Mouse (Mus musculus) kidney, postnatal 25 days (tissue): ENCODE data around the gene Hoxd8.

Experiments used
- DNase-seq, 2 experiments: peaks; one replicate each; pipeline ENCODE4 v3.0.0; 2021; ENCODE audit warnings: mixed read lengths in 2 of 2

Gene Hoxd8

DNA sequence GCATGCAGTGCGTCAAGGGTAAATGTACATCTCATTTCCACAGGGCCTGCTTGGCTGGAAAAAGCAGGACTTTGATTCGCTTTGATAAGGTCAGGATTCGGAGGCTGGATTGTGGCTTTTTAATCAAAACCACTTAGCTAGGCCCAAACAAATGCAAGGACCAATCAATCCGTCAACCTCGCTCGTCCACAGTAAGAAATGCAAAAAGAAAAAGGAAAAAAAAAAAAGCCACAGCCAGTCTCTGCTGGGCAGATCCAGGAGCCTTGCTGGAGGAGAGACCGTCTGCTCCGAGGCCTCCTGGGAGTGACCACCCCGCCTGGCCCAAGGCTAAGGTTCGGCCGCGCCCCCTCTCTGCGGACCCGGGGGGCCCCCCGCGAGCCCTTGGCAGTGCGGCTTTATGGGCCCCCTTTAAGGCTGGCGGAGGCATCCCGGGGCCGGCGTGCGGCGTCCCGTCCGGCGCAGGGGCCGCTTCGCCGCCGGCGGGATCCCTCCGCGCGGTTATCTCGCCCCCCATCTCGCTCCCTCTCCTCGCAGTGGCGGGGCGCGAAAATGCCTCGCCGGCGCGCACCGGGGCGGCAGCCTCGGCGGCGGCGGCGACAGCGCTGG lies at the start of gene Hoxd8:
Hoxd8 (plus strand) TSS at position 223 of the 606 bp plus-strand sequence.
- peak; percentile 86 to 95 for DNase-seq

DNA sequence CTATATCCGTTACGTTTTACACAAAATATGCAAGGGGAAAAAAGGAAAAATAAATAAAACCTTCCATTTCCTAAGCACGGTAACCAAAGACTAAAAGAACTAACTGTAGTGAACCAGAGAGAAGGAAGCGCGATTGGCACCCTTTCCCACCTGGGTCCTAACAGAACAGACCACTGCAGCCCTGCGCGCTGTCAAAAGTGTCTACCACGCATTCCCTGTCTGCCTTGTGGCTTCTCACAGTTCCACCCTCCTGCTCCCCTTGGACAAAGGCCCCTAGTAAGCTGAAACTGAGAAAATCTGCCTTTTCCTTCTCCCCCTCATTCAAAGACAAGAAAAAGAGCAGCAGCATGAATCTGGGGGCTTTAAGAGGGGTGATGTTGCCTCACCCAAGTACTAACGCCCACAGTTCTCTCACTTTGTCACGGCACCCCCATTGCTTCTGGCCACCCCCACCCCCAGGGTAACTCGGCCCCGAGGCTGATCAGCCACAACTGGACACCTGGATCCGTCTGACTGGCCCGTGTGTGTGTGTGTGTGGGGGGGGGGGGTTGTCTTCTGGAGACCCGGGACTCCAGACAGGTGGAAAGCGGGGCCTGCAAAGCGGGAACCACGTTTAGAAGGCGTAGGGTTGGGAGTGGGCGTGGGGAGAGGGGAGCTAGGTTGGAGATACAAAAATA lies 49.5 kb upstream of the Hoxd8 start:
- DNase-seq, result no peak

DNA sequence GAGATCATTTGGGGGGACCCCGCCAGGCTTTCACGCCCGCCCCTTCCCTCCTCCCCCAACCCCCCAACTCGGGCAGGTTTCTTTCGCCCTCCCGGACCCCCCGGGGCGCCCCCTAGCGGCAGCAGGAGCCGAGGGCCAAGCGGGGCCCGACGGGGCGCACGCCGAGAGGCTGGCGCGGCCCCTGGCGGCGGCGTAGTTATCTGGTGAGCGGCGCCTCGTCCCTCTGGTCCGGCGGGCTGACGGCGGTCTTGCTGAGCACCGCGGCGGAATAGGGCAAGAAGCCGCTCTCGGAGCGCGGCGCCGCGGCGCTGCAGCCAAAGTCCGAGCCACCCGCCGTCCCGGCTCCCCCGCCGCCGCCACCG lies 49.0 kb upstream of the Hoxd8 start:
- peak; percentile 47 to 70 for DNase-seq

DNA sequence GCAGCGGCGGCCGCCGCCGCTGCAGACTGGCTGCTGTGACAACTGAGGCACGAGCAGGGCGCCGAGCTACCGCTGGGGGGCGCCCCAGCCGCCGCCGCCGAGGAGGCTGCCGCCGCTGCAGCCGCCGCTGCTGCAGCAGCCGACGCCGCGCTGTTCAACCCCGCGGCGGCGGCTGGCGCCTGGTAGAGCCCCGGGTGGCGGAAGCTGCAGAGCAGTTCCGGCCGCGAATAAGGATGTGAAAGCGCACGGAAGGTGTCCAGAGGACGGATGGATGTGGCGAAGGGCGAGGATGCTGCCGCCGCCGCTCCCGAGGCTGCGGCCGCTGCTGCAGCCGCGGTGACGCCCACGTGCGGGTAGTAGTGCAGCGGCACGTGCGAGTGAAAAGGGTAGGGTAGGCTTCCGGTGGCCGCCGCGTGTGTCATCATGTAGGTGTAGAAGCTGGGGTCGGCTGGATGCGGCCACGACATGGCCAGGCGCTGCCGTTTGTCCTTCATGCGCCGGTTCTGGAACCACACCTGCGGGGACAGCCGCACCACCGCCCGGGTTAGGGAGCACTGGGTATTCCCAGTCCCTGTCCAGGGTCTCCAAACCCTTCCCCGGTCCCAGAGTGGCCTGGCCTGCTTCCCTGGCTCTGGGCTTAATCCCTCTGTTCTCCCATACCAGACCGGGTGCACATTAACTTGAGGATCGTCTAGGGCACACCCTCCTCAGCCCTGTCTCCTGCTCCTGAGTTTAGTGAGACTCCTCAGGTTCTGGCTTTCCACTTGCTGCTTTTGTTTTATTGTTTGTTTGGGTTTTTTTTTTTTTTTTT lies 48.4 kb upstream of the Hoxd8 start:
- peak in 1 of 2 experiments; percentile 13 for DNase-seq

DNA sequence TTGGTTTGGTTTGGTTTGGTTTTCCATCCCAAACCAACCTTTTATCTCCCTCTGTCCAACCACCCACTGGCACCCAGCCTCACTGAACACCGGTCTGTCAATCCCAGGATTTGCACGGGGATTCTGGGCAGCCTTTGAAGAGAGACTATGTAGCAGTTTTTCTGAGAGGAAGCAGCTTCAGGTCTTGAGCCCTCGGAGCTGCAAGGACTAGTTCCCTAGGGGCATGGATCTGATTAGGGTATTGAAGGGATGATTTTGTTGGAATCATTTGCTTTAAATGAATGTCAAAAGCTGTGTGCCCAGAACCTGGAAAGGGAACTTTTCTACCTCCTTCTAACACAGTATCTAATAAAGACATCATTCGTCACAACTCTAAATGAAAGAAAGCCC lies 47.8 kb upstream of the Hoxd8 start:
- no peak for DNase-seq

DNA sequence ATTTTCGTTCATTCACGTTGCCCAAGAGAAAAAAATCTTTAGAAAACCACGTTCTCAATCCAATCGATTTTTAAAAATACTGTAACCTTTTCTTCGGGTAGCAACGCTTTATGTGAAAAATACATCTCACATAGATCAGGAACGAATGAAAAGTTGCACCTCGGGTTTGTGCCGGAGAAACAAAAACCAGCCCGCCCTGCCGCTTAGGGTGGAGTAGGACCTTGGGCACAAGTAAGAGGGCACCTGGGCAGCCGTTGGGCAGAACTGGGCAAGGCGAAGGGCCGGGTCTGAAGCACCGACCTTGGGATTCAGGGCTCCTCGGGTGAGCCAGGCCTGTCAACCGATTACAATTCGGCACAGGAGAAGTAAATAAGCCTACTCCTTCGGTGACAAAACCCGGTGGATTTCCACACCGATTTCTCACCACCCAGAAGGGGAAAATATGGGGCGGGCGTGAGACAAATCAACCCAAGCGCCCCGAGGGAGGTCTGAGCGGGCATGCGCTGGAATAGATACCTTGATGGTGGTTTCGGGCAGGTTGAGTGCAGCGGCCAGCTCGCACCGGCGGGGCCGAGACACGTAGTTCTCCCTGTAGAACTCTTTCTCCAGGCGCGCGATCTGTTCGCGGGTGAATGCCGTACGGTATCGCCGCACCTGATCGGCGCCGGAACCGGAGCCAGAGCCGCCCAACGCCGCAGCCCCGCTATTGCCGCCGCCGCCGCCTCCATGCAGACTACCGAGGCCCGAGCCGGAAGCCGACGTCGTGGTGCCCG lies 47.0 kb upstream of the Hoxd8 start:
- DNase-seq, result peak in 1 of 2 experiments; percentile 19

DNA sequence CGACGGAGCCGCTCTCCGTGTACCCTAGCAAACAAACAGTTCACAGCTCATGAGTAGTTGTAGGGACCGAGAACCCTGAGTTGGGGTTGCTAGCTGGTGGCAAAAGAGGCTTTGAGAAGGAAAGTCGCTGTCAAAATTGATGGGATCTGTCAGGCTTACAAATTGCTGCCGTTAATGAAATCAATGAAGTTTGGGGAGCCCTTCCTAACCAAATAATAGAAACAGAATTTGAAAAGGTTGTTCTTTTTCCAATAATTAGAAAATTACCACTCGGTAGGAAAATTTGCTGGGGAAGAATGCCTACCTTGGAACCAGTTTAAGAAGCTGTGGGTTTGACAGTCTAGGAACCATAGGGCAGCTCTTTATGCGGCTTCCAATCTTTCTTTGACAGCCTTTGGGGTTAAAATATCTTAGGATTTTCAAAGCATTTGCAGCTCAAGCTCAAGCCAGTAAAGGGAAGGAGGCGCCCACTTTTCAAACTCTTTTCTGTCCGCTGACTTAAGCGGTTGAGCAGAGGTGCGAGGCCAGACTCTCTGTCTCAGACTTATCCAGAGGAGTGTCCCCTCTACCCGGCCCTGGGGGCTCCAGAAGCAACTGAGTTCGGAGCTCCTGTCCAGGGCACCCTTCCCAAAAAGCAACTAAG lies 46.3 kb upstream of the Hoxd8 start:
- no peak for DNase-seq

DNA sequence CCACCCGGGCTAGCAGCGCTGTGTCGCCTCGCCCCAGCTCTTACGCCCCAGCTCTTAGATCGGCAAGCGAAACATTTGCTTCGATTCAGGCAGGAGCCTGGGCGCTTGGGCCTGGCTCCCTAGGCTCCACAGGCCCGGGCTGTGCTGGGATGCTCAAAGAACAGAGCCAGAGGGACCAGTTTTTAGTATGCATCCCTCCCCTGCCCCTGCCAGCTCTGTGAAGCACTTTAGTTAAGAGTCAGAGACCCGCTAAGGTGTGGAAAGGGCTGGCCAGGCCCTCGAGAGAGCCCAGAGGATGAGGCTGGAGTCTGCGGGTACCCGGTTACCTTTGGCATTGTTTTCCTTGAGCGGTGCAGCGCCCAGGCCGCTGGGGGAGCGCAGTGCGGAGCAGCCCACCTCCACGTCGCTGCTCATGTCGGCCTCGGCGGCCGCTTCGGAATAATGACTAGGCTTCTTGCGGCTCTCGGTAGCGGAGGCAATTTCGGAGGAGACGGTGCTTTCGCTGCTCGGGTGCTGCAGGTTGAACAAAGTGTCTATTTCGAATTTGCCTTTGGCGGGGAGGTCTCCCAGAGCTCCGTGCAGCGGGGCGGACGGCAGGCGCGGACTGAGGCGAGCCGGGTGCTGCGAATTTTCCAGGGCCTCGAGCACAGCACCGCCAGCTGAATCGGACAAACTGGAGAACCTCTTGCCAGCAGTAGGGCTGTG lies 45.6 kb upstream of the Hoxd8 start:
- no peak for DNase-seq

DNA sequence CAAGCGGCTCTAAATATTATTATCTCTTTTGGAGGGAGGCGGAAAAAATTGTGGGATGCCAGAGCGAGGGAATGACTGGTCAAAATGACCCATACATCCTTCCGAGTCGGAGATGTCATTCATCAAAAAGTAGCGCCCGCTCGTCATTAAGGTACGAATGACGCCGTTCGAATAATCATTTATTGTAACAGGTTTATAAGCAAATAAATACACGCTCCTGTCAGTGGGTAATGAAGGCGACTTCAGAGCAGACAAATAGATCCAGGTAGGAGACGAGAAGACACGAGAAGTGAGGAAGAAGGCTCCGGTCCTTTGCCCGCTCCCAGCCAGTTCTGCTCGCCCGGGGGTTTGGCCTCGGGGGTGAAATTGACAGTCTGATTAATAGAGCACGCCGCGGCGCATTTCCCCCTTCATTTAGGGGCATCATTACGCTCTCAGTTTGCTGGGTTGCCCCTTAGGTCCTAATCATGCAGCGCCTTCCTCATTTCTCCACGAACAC lies 44.9 kb upstream of the Hoxd8 start, which contains the start of gene Evx2:
Evx2 (minus strand) TSS at position 51 of the 499 bp plus-strand sequence.
- no peak for DNase-seq

DNA sequence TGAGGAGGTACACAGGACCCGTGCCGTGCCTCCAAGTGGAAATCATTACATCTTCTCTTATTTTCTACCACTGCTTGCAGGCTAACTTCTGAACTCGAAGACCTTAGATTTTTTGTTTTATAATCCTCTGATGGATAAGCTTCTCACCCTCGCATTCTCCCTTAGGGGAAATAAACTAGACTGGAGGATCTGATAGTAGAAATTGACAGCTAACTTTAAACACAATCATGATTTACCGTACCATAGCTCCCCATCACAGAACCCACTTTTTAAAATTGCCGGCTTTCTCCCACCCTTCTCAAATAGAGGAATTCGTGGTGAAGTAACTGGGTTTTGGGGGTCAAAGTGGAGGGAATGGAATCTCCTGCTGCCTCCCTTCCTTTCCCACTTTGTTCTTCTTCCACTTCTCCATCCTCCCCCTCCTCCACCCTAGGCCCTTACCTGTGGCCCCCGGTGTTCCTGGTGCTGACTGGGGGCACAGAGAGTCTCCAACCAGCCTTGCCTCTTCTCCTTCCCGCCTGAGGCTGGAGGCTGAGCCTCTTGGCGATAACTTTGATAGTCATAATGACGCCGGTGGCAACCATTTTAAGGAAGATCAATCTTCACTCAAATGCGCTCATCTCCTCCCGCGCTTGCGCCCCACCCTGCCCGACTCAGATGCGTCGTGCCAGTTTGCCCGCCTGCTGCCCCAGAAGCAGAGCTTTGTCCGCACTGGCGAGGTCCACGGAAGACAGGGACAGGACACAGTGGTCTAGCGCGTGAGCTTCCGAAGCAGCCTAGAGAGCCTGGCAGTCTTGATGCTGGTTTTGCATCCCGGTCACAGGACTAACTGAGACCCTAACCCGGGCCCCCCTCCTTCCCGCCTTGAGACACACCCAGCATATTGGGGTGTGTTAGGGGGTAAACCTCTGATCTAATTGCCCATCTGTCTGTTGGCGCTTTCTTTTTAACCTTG lies 43.7 kb upstream of the Hoxd8 start:
- no peak for DNase-seq

DNA sequence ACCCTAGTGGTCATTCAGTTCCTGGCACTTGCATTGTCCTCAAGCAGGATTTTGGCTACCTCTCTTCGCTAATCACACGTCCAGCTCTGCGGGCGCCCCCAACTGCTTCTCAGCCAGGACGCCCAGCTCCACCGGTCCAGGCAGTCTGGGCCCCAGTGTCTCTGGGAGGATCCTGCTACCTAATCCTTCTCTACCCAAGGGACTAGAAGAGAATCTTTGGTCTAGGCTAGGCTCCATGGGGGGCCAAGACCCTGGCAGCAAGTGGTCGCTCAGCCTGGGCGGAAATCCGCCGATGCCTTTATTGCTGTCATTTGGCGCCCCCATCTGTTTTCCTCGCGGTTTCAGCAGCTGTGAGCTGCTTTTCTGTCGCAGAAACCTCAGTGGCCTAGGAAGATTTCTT lies 42.7 kb upstream of the Hoxd8 start:
- peak in 1 of 2 experiments; percentile 46 for DNase-seq

DNA sequence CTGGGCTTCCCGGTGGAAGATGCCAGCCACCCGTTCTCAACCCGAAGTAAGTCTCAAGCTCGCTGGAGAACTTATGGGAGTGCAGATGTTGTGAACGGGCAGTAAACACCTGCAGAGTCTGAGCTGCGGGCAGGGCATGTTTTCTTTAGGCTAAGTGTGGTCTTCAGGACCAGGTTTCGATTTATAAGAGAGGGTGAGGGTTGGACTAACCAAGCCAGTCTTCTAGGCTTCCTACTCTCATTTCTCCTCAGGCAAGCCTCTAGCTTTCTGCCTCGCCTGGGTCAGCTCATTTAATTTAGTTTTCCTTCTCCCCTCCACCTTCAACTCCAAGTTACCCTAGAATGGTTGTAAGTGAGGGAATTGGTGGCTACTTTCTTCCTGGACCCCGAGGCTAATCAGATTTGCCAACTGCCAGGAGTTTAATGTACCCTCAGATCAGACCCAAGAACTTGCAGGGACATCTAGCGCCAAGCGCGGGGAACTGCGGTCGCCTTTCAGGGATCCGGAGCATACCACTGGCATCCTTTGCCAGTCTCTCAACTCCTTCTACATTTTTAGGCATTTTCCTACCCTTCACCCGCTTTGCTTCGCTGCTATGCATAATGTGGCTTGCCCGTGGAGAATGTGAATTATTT lies 41.0 kb upstream of the Hoxd8 start:
- peak; percentile 74 to 77 for DNase-seq

DNA sequence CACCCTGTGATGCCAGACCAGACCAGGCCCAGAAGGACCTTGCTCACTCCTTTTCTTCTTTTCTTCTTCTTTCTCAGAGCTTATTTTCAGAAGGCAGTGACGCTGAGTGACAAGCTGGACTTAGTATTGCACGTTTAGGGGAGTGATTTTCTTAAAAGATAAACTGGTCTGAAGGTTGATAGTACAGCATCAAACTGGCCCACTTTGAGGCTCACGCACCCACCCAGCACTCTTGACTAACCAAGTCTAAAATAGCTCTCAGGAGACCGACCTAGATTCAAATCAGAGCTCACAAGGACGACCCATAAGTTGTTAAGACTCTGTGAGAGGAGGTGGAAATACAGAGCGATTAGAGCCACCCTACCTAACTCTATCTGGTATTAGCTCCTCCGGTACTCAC lies 38.0 kb upstream of the Hoxd8 start:
- no peak for DNase-seq

DNA sequence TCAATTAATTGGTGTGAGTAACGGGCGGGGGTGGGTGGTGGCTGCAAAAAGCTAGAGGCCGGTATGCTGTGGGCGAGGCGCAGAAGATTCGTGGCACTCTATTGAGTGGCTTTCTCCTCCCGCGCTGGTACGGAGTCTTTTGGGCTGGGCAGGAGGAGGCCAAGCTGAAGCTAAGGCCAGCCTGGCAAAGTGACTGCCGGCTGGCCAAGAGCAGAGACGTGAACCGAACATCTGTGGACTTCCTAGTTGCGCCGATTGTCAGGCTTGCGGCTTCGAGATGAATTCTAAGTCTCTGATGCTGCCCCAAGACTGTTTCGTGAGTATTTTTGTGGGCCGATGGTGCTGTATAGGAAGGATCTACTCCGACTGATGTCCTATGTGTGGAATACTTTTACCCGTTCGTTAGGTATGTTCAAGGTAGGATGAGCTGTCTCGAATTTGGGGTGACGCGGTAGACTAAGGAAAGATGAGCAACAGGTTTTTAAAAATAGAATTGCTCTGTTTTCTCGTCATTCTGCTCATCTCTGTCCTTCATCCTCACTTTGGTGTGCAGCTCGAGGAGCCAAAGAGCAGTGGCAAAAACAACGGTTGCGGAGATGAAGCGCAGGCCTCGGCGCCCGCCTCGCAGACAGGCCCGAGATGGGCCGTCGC lies 37.1 kb upstream of the Hoxd8 start:
- peak in 1 of 2 experiments; percentile 44 for DNase-seq

DNA sequence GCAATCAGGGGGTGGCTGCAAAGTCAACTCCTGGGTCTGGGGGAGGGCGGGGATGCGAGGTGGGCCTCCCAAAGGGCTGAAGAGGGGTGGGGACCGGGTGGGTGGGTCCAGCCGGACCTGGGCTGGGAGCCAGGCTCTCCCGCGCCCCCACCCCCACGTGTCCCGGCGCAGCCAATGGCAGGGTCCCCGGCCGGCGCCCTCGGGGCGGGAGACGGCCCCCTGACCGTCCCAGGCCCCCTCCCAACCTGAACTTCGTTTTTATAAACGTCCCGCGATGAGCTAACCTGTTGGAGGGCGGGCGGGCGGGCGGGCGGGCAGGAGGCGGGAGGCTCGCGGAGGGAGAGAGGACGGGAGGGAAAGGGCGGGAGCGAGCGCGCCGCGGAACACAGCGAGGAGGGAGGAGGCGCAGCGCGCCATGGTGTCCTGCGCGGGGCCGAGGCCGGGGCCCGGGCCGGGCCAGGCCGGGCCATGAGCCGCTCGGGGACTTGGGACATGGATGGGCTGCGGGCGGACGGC lies 36.5 kb upstream of the Hoxd8 start, which contains the start of gene Hoxd13:
Hoxd13 (plus strand) TSS at position 469 of the 516 bp plus-strand sequence.
- DNase-seq, result no peak

DNA sequence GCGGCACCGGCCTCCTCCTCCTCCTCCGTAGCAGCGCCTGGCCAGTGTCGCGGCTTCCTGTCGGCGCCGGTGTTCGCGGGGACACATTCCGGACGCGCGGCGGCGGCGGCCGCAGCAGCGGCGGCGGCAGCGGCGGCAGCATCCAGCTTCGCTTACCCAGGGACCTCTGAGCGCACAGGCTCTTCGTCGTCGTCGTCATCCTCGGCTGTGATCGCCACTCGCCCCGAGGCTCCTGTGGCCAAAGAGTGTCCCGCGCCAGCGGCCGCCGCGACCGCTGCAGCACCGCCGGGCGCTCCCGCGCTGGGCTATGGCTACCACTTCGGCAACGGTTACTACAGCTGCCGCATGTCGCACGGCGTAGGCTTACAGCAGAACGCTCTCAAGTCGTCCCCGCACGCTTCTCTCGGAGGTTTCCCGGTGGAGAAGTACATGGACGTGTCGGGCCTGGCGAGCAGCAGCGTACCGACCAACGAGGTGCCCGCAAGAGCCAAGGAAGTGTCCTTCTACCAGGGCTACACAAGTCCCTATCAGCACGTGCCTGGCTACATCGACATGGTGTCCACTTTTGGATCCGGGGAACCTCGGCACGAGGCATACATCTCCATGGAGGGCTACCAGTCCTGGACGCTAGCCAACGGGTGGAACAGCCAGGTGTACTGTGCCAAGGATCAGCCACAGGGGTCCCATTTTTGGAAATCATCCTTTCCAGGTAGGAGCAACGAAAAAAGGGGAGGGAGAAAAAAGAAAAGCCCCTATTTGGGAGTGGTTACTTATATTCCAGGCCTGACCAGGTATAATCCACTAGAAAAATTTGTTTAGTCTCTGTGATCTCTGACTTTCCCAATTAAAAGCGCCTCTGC lies 35.8 kb upstream of the Hoxd8 start:
- peak in 1 of 2 experiments; percentile 17 for DNase-seq

DNA sequence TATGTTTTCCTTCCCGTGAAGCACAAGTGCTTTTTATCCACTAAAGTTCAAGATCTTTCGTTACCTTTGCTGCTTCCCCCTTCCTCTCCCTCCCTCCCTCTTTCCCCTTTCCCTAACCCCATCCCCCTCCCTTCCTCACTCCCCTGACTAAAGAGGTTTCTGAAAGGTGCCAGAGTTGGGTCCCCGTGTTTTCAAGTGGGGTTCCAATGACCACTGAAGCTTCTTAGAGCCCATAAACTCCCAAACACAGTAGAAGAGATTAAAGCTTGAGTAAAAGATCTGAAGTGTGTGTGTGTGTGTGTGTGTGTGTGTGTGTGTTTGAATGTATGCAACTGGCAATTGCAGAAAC lies 35.2 kb upstream of the Hoxd8 start:
- DNase-seq, result no peak

DNA sequence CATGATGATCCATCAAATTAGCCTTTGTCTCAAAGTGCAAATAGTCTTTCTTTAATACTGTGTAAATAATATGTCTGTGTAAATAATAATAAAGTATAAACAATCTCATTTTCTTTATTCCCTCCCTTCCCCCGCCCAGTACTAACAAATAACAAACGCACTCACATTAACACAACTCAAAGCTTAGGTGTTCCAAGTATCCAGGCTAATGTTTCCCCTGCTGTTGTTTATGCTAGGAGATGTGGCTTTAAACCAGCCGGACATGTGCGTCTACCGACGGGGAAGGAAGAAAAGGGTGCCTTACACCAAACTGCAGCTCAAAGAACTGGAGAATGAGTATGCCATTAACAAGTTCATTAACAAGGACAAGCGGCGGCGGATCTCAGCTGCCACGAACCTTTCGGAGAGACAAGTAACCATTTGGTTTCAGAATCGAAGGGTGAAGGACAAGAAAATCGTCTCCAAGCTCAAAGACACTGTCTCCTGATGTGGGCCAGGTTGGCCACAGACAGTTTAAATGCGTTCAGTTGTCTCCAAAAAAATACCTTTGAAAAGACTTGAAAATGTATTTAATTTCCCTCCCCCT lies 34.7 kb upstream of the Hoxd8 start:
- DNase-seq, result no peak
